Comparison of ENCODE assay signal across 25 mouse cellular contexts in the genomic region with DNA sequence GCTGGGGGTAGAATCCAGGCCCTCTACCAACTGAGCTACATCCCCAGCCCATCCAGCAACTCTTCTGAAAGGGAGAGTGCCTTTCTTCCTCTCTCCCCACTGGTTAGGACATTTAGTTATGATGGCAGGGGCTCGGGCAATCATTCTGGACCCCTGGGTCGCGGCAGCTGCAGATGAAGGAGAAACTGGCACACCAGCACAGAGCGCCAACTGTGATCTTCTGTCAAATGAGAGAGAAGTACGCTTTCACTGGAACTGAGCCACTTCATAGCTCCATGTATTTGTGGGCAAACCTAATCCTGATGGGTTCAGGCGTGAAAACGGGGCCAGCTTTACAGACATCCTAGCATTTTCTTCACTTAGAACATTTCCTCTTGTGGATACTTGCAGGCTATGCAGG.
DNase-seq lines count a peak whose midpoint lies in the region; ATAC-seq lines count a peak whose summit lies in the region.
"Had no signal": no experiment of that assay in that cellular context is flagged by ENCODE, and none has a peak within 500 bp of the region (broad histone marks: within the 10 kb centered on the region; RNA-seq: fewer than 3 reads in every experiment).

No protein-coding gene starts in this region.

- DNase-seq in embryonic facial prominence, embryonic 14.5 days (ENCODE audit: low spot score): peak; percentile 41
- no peak for DNase-seq in embryonic facial prominence, embryonic 10.5 days (ENCODE audit: low spot score)
- DNase-seq in left cerebral cortex, postnatal 4 days: peak; percentile 89
- DNase-seq in left cerebral cortex, adult 8-10 months (ENCODE audit: low spot score in 2 of 2): no peak
- peak; percentile 78 for DNase-seq in cerebellum, adult 9-10 months
- no peak for DNase-seq in thymus, postnatal 25 days
- DNase-seq: adrenal gland, postnatal 25 days; gastrocnemius, adult 2 months; kidney, adult 2 months; layer of hippocampus, adult 9-11 months; liver; lung, postnatal 4 days; thymus, adult 2 months had no signal

- H3K4me1 ChIP-seq in embryonic facial prominence, embryonic 14.5 days (ENCODE audit: control insufficient read depth, insufficient read depth, low read length): no peaks in the 10 kb centered on the region; the same call in 1 of the 2 replicates
- no peaks in the 10 kb centered on the region for H3K4me1 ChIP-seq in embryonic facial prominence, embryonic 10.5 days
- H3K4me1 ChIP-seq: limb, embryonic 10.5 days; liver, embryonic 15.5 days; neural tube, embryonic 15.5 days had no signal

- H3K27me3 ChIP-seq in embryonic facial prominence, embryonic 14.5 days (replicated peaks; ENCODE audit: control insufficient read depth, insufficient read depth, low read length): no peaks in the 10 kb centered on the region
- H3K27me3 ChIP-seq in embryonic facial prominence, embryonic 10.5 days (replicated peaks; ENCODE audit: low read depth, poor library complexity, severe bottlenecking): no peaks in the 10 kb centered on the region
- H3K27me3 ChIP-seq: forebrain, embryonic 13.5 days; liver, embryonic 15.5 days; lung, embryonic 15.5 days; neural tube, embryonic 15.5 days had no signal

- no peak overlapping the region for H3K4me3 ChIP-seq in embryonic facial prominence, embryonic 14.5 days (ENCODE audit: low read depth, low read length)
- no peak overlapping the region for H3K4me3 ChIP-seq in embryonic facial prominence, embryonic 10.5 days
- H3K4me3 ChIP-seq: erythroblast, embryonic 14.5 days; forebrain, embryonic 13.5 days; gastrocnemius, adult 2 months; heart, embryonic 10.5 days; left cerebral cortex, adult 2 months; limb, embryonic 10.5 days; liver, embryonic 15.5 days; lung, embryonic 15.5 days; neural tube, embryonic 15.5 days had no signal

- H3K27ac ChIP-seq in embryonic facial prominence, embryonic 14.5 days (replicated peaks; ENCODE audit: low read depth, low read length): no peak overlapping the region
- no peak overlapping the region for H3K27ac ChIP-seq in embryonic facial prominence, embryonic 10.5 days (replicated peaks)
- H3K27ac ChIP-seq: forebrain, embryonic 13.5 days; gastrocnemius, adult 2 months; heart, embryonic 10.5 days; kidney, postnatal 0 days; left cerebral cortex, adult 2 months; limb, embryonic 10.5 days; liver, embryonic 15.5 days; neural tube, embryonic 15.5 days; stomach, postnatal 0 days had no signal

- H3K4me2 ChIP-seq in embryonic facial prominence, embryonic 14.5 days (ENCODE audit: low read depth, low read length): no peak overlapping the region
- H3K4me2 ChIP-seq: forebrain, embryonic 13.5 days; liver, embryonic 15.5 days; lung, embryonic 15.5 days; neural tube, embryonic 15.5 days had no signal

- H3K9me3 ChIP-seq in embryonic facial prominence, embryonic 14.5 days (ENCODE audit: control insufficient read depth, low read length): no peaks in the 10 kb centered on the region
- H3K9me3 ChIP-seq in embryonic facial prominence, embryonic 10.5 days: no peaks in the 10 kb centered on the region
- H3K9me3 ChIP-seq: forebrain, embryonic 13.5 days; heart, embryonic 10.5 days; limb, embryonic 10.5 days; liver, embryonic 15.5 days; lung, embryonic 15.5 days; neural tube, embryonic 15.5 days had no signal

- ATAC-seq in embryonic facial prominence, embryonic 14.5 days (ENCODE audit: low read depth): no peak; the same call in 1 of the 2 replicates
- ATAC-seq in granulocyte monocyte progenitor cell, adult 5-6 weeks (replicated peaks; ENCODE audit: poor library complexity, severe bottlenecking): no peak
- ATAC-seq: CD4-positive, CD25-positive, alpha-beta regulatory T cell, adult 4 months; forebrain, embryonic 13.5 days had no signal

- H3K36me3 ChIP-seq in embryonic facial prominence, embryonic 14.5 days (ENCODE audit: control insufficient read depth, insufficient read depth, low read length): no peaks in the 10 kb centered on the region
- peaks cover 11% of the 10 kb centered on the region; the same call in 1 of the 2 replicates for H3K36me3 ChIP-seq in embryonic facial prominence, embryonic 10.5 days (replicated peaks)
- H3K36me3 ChIP-seq: heart, embryonic 10.5 days; lung, embryonic 15.5 days; neural tube, embryonic 15.5 days had no signal

- H3K9ac ChIP-seq in embryonic facial prominence, embryonic 14.5 days (ENCODE audit: low read depth, low read length): no peak overlapping the region
- H3K9ac ChIP-seq: forebrain, embryonic 13.5 days; liver, embryonic 15.5 days; lung, embryonic 15.5 days; neural tube, embryonic 15.5 days had no signal

- intact Hi-C loops in left cerebral cortex, postnatal 4 days (cut with DNase I): no loop called here

- 91% methylated on average over 7 of the region's 7 CpGs for WGBS in embryonic facial prominence, embryonic 14.5 days
- WGBS in embryonic facial prominence, embryonic 10.5 days: 96% methylated on average over 7 of the region's 7 CpGs

Comparison
In these comparisons a context has a peak if more than half of its experiments do, and no peak if none do; other contexts are left out.
1. DNase-seq: peak in embryonic facial prominence, embryonic 14.5 days (single experiment), left cerebral cortex, postnatal 4 days (single experiment) and cerebellum, adult 9-10 months (single experiment); none in embryonic facial prominence, embryonic 10.5 days (single experiment), left cerebral cortex, adult 8-10 months (0 of 2) and thymus, postnatal 25 days (single experiment).